ENCODE assay signal across 43 mouse cellular contexts in genomic region chr5:137566416-137566815, GRCm38 (mm10). TPM values are rescaled to one million over a fixed set of nuclear protein-coding genes. Genes with fewer than 3 reads are reported as not detected.
"Had no signal": no experiment of that assay in that cellular context is flagged by ENCODE, and none has a peak within 500 bp of the region (broad histone marks: within the 10 kb centered on the region; RNA-seq: fewer than 3 reads in every experiment).

No protein-coding gene starts in this region.

- H3K4me1 ChIP-seq: limb, embryonic 12.5 days; limb, embryonic 13.5 days; midbrain, embryonic 12.5 days; midbrain, embryonic 13.5 days; midbrain, embryonic 15.5 days; neural tube, embryonic 12.5 days had no signal

- H3K27ac ChIP-seq: left cerebral cortex, adult 2 months; limb, embryonic 10.5 days; limb, embryonic 12.5 days; limb, embryonic 13.5 days; limb, embryonic 15.5 days; liver, embryonic 12.5 days; liver, embryonic 13.5 days; liver, embryonic 14.5 days; liver, embryonic 15.5 days; lung, embryonic 15.5 days; macrophage; midbrain, embryonic 10.5 days; midbrain, embryonic 12.5 days; midbrain, embryonic 13.5 days; midbrain, embryonic 15.5 days; neural tube, embryonic 12.5 days had no signal

- H3K9ac ChIP-seq: limb, embryonic 12.5 days; limb, embryonic 13.5 days; limb, embryonic 15.5 days; liver, embryonic 12.5 days; liver, embryonic 13.5 days; liver, embryonic 14.5 days; liver, embryonic 15.5 days; liver, postnatal 0 days; lung, embryonic 14.5 days; lung, embryonic 15.5 days; midbrain, embryonic 12.5 days; midbrain, embryonic 13.5 days; midbrain, embryonic 15.5 days; neural tube, embryonic 12.5 days had no signal

- H3K9me3 ChIP-seq: limb, embryonic 10.5 days; limb, embryonic 12.5 days; limb, embryonic 13.5 days; limb, embryonic 15.5 days; liver, embryonic 12.5 days; liver, embryonic 13.5 days; liver, embryonic 15.5 days; lung, embryonic 15.5 days; midbrain, embryonic 10.5 days; midbrain, embryonic 12.5 days; midbrain, embryonic 13.5 days; midbrain, embryonic 15.5 days; neural tube, embryonic 12.5 days had no signal

- H3K4me3 ChIP-seq: left cerebral cortex, adult 2 months; limb, embryonic 10.5 days; limb, embryonic 12.5 days; limb, embryonic 13.5 days; limb, embryonic 15.5 days; liver, embryonic 12.5 days; liver, embryonic 13.5 days; liver, embryonic 15.5 days; lung, embryonic 15.5 days; megakaryocyte, embryonic 14.5 days; midbrain, embryonic 10.5 days; midbrain, embryonic 12.5 days; midbrain, embryonic 13.5 days; midbrain, embryonic 15.5 days; myocyte; neural tube, embryonic 12.5 days had no signal

- ATAC-seq: liver, embryonic 12.5 days; liver, postnatal 0 days; lung, postnatal 0 days; midbrain, embryonic 13.5 days; midbrain, embryonic 15.5 days; midbrain, embryonic 16.5 days had no signal

- DNase-seq: left cerebral cortex, postnatal 4 days; liver; liver, embryonic 13.5 days; liver, postnatal 0 days; lung, adult 18-20 months; lung, adult 2 months; lung, embryonic 14.5 days; lung, postnatal 10 days; lung, postnatal 14 days; lung, postnatal 36 days; lung, postnatal 4 days; midbrain, embryonic 14.5 days had no signal

- H3K27me3 ChIP-seq: limb, embryonic 13.5 days; limb, embryonic 15.5 days; lung, embryonic 15.5 days; midbrain, embryonic 12.5 days; midbrain, embryonic 13.5 days; midbrain, embryonic 15.5 days had no signal

- H3K36me3 ChIP-seq: limb, embryonic 10.5 days; limb, embryonic 12.5 days; limb, embryonic 13.5 days; limb, embryonic 15.5 days; liver, embryonic 12.5 days; liver, embryonic 13.5 days; liver, embryonic 15.5 days; lung, embryonic 15.5 days; midbrain, embryonic 10.5 days; midbrain, embryonic 12.5 days; neural tube, embryonic 12.5 days had no signal

- H3K4me2 ChIP-seq: limb, embryonic 12.5 days; limb, embryonic 13.5 days; limb, embryonic 15.5 days; liver, embryonic 11.5 days; liver, embryonic 12.5 days; liver, embryonic 13.5 days; liver, embryonic 15.5 days; lung, embryonic 14.5 days; lung, embryonic 15.5 days; midbrain, embryonic 12.5 days; midbrain, embryonic 13.5 days; midbrain, embryonic 15.5 days; neural tube, embryonic 12.5 days had no signal

RNA-seq across cellular contexts. Expression of gene Actl6b, which starts 13.1 kb away (rescaled TPM):
- total RNA-seq: liver, adult 2 months; megakaryocyte progenitor cell, adult 5-6 weeks; megakaryocyte, adult 5-6 weeks; megakaryocyte-erythroid progenitor cell, adult 5-6 weeks; monocyte, adult 5-6 weeks had no signal
- polyA plus RNA-seq: limb, embryonic 10.5 days; limb, embryonic 11.5 days; liver, adult 2 months; liver, embryonic 12.5 days; liver, embryonic 14.5 days; liver, postnatal 0 days; lung, adult 2 months; lung, embryonic 14.5 days; lung, postnatal 0 days; macrophage; myocyte had no signal

RNA-seq across cellular contexts. Expression of gene Epo, which starts 33.4 kb away (rescaled TPM):
- total RNA-seq: left cerebral cortex, adult 2 months; left cerebral cortex, adult 8-10 months; left cerebral cortex, postnatal 10 days; left cerebral cortex, postnatal 14 days; left cerebral cortex, postnatal 25 days; left cerebral cortex, postnatal 36 days; left cerebral cortex, postnatal 4 days; liver, adult 2 months; megakaryocyte progenitor cell, adult 5-6 weeks; megakaryocyte, adult 5-6 weeks; megakaryocyte-erythroid progenitor cell, adult 5-6 weeks; monocyte, adult 5-6 weeks had no signal
- polyA plus RNA-seq: limb, embryonic 15.5 days; liver, adult 2 months; lung, adult 2 months; lung, postnatal 0 days; macrophage; midbrain, embryonic 12.5 days; midbrain, embryonic 13.5 days; midbrain, embryonic 14.5 days; midbrain, embryonic 15.5 days; midbrain, embryonic 16.5 days; myocyte; neural tube, embryonic 12.5 days had no signal
